Mouse (Mus musculus) ES-Bruce4 (cell line): ENCODE results near the gene Capg. TPM values are rescaled to one million over a fixed set of nuclear protein-coding genes. Genes with fewer than 3 reads are reported as not detected.

Experiments used
- H3K27ac ChIP-seq: 2 replicates; pipeline ENCODE4 v1.5.1; 2012; ENCODE audit warnings: low read length, inconsistent platforms; ENCODE audit not compliant: insufficient read depth
- H3K27me3 ChIP-seq: 2 replicates; pipeline ENCODE4 v1.6.1; 2012; ENCODE audit warnings: mild to moderate bottlenecking, low read length, inconsistent platforms; ENCODE audit not compliant: control insufficient read depth, poor library complexity, insufficient read depth, severe bottlenecking
- H3K36me3 ChIP-seq: 2 replicates; pipeline ENCODE4 v1.6.1; 2012; ENCODE audit warnings: inconsistent platforms, mild to moderate bottlenecking, low read length, moderate library complexity; ENCODE audit not compliant: control insufficient read depth, poor library complexity, insufficient read depth, severe bottlenecking
- H3K4me1 ChIP-seq: one replicate; pipeline ENCODE4 v1.8.1; 2011; ENCODE audit warnings: low read length; ENCODE audit not compliant: control insufficient read depth, insufficient read depth
- H3K4me3 ChIP-seq: 2 replicates; pipeline ENCODE4 v1.5.1; 2011; ENCODE audit warnings: low read depth, mild to moderate bottlenecking, low read length
- H3K9ac ChIP-seq: 2 replicates; pipeline ENCODE4 v1.6.1; 2012; ENCODE audit warnings: low read depth, mild to moderate bottlenecking, inconsistent platforms; ENCODE audit not compliant: poor library complexity, severe bottlenecking
- H3K9me3 ChIP-seq: replicated peaks from 2 replicates; pipeline ENCODE4 v1.6.1; 2012; ENCODE audit warnings: mild to moderate bottlenecking, low read length, inconsistent platforms; ENCODE audit not compliant: control insufficient read depth, poor library complexity, insufficient read depth, severe bottlenecking
- CTCF ChIP-seq: IDR thresholded peaks from one replicate; pipeline ENCODE4 v1.8.1; 2011; ENCODE audit warnings: low read depth, low read length
- EP300 ChIP-seq: IDR thresholded peaks from 2 replicates; pipeline ENCODE4 v1.6.1; 2011; ENCODE audit warnings: low read depth, low read length; ENCODE audit not compliant: insufficient read depth
- POLR2A ChIP-seq: IDR thresholded peaks from one replicate; pipeline ENCODE4 v1.8.1; 2011; ENCODE audit warnings: low read length; ENCODE audit not compliant: insufficient read depth
- polyA plus RNA-seq: library from polyadenylated mRNA; stranded (reverse); fragments of >200 nt; gene quantifications from 2 replicates; pipeline ENCODE4 v1.2.4, GENCODE M21; 2011; ENCODE audit warnings: low read depth; ENCODE audit not compliant: missing spikeins, insufficient read depth, insufficient read length

Gene Capg
- polyA plus RNA-seq, 1 experiment: 55.8 TPM

DNA sequence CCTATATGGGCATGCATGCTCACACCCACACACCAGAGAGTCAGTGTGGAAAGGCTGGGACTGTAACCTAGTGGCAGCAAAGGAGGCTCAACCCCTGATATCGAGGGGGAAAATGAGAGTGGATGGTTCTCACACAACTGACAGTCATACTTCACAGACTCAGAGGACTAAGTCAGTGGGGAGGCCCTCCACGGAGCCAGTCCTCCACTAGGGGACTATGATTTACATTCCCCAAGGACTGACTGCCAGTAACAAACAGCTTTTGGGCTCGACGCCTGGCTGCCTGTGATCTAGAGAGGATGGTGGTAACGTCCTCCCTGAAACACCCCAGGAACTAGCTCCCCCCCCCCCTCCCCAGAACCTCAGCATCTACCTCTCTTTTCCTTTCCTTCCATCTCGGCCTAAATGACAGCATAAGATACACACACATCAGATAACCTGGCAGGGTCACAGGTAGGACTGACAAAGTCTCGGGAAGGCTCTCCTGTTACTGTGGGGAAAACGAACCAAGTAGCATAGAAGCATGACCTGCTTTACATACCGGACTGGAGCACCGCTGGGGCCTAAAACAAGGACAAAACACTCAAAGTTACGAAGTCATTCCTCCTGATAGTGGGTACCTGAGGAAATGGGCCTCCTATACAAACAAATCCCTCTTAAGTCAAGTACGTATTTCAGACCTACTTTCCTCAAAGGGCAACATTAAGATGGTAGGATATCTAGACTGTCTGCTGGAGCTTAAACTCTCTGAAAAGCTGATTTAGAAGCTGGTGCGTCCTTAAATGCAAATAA is 53.1 kb downstream of the Capg start:
- no peaks in the 10 kb centered on the region for H3K27me3 ChIP-seq
- H3K9me3 ChIP-seq: no peaks in the 10 kb centered on the region
- H3K4me3 ChIP-seq: peak overlapping the region; percentile 85; the same call in 1 of the 2 replicates
- no peaks in the 10 kb centered on the region for H3K4me1 ChIP-seq
- no peak for TF ChIP-seq CTCF
- no peak for TF ChIP-seq EP300
- TF ChIP-seq POLR2A: no peak
- no peaks in the 10 kb centered on the region for H3K36me3 ChIP-seq
- no peak overlapping the region for H3K27ac ChIP-seq
- H3K9ac ChIP-seq: peak overlapping the region; percentile 23; the same call in 1 of the 2 replicates

DNA sequence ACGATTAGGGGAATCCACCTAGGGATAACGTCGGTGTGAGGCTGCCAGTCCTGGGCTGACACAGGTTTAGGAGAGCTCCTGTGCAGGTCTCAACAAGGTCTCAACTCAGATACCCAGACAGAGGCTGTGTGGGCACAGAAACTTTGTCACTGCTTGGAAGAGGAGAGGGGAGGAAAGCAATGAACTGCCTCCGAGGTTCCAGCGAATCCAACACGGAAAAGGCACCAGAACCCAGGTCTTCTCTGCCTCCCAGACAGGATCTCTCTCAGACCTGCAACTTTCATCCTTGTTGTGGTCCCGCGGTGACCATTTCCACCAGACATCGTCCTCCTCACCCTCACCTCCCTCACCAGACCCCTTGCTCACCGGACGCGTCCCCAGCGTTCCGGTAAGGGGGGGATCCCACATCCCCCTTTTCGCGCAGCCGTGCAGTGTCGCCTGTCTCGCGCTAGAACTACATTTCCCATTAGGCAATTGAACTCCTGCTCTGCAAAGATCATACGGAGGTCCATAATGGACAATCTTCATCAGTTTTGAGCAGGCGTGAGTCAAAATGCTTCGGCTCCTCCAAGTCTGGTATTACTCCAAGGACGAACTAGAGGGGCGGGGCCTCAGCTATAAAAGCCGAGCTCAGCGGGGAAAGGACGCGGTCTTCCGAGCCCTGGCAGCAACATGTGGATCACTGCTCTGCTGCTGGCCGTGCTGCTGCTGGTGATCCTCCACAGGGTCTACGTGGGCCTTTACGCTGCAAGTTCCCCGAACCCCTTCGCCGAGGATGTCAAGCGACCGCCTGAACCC is 54.0 kb downstream of the Capg start, which contains the start of the genes Elmod3 and Retsat:
TSS of gene Elmod3 (minus strand) at position 458 of the 798 bp plus-strand sequence.
TSS of gene Retsat (plus strand) at position 520 of the 798 bp plus-strand sequence.
- Histone ChIP-seq H3K4me1 (no peaks in the 10 kb centered on the region), H3K9me3 (no peaks in the 10 kb centered on the region), H3K4me3 (peak within 1 kb of the TSS; percentile 85), H3K27ac (peak within 1 kb of the TSS; percentile 47; the same call in 1 of the 2 replicates), H3K9ac (peak within 1 kb of the TSS; percentile 71), H3K36me3 (no peaks in the 10 kb centered on the region), H3K27me3 (no peaks in the 10 kb centered on the region)
- no peak for TF ChIP-seq EP300
- peak; percentile 61 for TF ChIP-seq POLR2A

DNA sequence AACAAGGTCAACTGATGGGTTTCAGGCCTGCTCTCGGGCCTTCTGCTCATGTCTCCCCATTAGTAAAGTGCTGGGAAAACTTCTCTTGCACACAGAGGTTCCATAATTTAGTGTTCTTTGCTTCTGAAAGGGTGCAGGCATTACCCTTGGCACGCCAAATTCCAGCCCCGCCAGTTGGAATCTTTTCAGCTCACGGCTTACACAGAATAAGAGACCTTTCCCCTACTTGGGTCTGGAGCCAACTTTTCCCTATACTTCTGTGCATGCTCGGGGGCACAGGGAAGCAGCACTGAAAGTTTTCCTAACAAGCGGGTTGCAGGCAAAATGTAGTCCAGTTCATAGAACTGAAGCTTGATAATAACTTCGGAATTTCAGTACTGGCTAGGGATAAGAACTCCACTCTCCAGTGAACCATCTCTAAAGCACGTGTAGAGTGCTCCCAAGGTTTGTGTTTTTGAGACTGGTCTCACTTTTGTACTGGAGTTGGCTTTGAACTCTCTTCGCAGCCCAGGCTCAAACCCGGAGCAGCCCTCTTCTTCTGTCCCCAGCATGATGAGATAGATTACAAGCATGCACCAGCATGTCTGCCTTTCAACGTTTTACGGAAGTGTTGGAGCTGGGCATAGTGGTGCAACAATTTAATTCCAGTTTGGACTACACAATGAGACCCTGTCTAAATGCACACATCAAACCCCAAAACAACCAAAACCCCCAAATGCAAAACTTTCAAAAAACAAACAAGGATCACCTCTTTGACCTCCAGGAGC is 54.8 kb downstream of the Capg start:
- H3K36me3 ChIP-seq: no peaks in the 10 kb centered on the region
- H3K4me3 ChIP-seq: peak overlapping the region; percentile 85
- H3K9me3 ChIP-seq: no peaks in the 10 kb centered on the region
- H3K9ac ChIP-seq: peak overlapping the region; percentile 71
- H3K27ac ChIP-seq: peak overlapping the region; percentile 47; the same call in 1 of the 2 replicates
- no peak for TF ChIP-seq EP300
- no peak for TF ChIP-seq POLR2A
- no peak for TF ChIP-seq CTCF
- H3K4me1 ChIP-seq: no peaks in the 10 kb centered on the region
- no peaks in the 10 kb centered on the region for H3K27me3 ChIP-seq

DNA sequence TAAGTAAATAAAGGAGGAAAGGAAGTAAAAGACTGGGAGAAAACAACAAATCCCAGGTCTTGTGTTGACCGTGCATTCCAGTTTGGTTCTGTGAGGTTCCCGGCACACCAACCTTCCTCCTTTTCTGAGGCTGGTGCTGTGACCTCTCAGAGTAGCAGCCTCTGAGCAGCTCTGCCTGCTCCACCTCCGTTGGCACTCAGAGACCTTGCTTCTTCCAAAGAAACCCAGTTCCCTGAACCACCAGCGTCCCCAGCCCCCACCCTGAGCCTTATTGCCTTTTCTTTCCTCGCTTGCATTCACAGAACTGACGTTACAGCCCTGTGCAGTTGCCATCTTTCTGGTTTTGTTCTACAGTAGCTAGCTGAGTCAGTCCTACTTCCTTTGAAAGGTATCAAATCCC is 56.0 kb downstream of the Capg start:
- peaks cover 5% of the 10 kb centered on the region; the same call in 1 of the 2 replicates for H3K36me3 ChIP-seq
- H3K4me1 ChIP-seq: no peaks in the 10 kb centered on the region
- no peak overlapping the region for H3K9ac ChIP-seq
- H3K27ac ChIP-seq: no peak overlapping the region
- TF ChIP-seq EP300: no peak
- TF ChIP-seq POLR2A: no peak
- TF ChIP-seq CTCF: no peak
- H3K9me3 ChIP-seq: no peaks in the 10 kb centered on the region
- H3K27me3 ChIP-seq: no peaks in the 10 kb centered on the region
- no peak overlapping the region for H3K4me3 ChIP-seq

DNA sequence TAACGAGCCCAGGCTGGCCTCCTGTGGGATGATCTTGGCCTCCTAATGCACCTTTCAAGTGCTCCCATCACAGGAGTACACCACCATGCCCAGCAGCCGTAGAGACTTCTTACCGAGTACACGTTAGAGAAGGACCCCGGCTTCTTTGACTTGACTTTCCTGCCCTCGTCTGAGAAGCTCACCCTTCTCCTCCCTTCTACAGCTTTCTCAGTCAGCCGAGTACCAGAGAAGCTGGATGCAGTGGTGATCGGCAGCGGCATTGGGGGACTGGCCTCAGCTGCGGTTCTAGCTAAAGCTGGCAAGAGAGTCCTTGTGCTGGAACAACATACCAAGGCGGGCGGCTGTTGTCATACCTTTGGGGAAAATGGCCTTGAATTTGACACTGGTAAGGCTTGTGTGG is 56.6 kb downstream of the Capg start:
- TF ChIP-seq POLR2A (no peak), CTCF (no peak), EP300 (no peak)
- Histone ChIP-seq H3K36me3 (peaks cover 6% of the 10 kb centered on the region; the same call in 1 of the 2 replicates), H3K27me3 (no peaks in the 10 kb centered on the region), H3K4me1 (no peaks in the 10 kb centered on the region), H3K27ac (no peak overlapping the region), H3K4me3 (no peak overlapping the region), H3K9ac (no peak overlapping the region), H3K9me3 (no peaks in the 10 kb centered on the region)
